Mouse (Mus musculus) heart, embryonic 13.5 days (tissue): ENCODE measurements around the gene Ank2. TPM values are rescaled to one million over a fixed set of nuclear protein-coding genes. Genes with fewer than 3 reads are reported as not detected.

Experiments used
- ATAC-seq: fragments of 200-750 bp; cut with Nextera tagmentation; 2 replicates; pipeline ENCODE4 v1.8.0; 2017; ENCODE audit warnings: moderate TSS enrichment; ENCODE audit not compliant: insufficient number of reproducible peaks, low FRiP score, low TSS enrichment; ENCODE audit errors: extremely low read depth
- H3K27ac ChIP-seq: fragments of 300-500 bp; sonication (generic); replicated peaks from 2 replicates; pipeline ENCODE4 v1.5.1; 2015; ENCODE audit warnings: moderate library complexity, mild to moderate bottlenecking, inconsistent platforms
- H3K27me3 ChIP-seq: fragments of 300-500 bp; sonication (generic); replicated peaks from 2 replicates; pipeline ENCODE4 v1.6.1; 2015; ENCODE audit warnings: mild to moderate bottlenecking, inconsistent platforms
- H3K36me3 ChIP-seq: fragments of 300-500 bp; sonication (generic); 2 replicates; pipeline ENCODE4 v1.6.1; 2015; ENCODE audit warnings: mild to moderate bottlenecking, inconsistent platforms
- H3K4me1 ChIP-seq: fragments of 300-500 bp; sonication (generic); 2 replicates; pipeline ENCODE4 v1.6.1; 2015; ENCODE audit warnings: inconsistent platforms
- H3K4me2 ChIP-seq: fragments of 300-500 bp; sonication (generic); 2 replicates; pipeline ENCODE4 v1.6.1; 2015; ENCODE audit warnings: inconsistent platforms, mild to moderate bottlenecking, moderate library complexity
- H3K4me3 ChIP-seq: fragments of 300-500 bp; sonication (generic); 2 replicates; pipeline ENCODE4 v1.5.1; 2015; ENCODE audit warnings: moderate library complexity, mild to moderate bottlenecking, inconsistent platforms
- H3K9ac ChIP-seq: fragments of 300-500 bp; sonication (generic); 2 replicates; pipeline ENCODE4 v1.6.1; 2015; ENCODE audit warnings: inconsistent platforms, mild to moderate bottlenecking, moderate library complexity
- H3K9me3 ChIP-seq: fragments of 300-500 bp; sonication (generic); 2 replicates; pipeline ENCODE4 v1.6.1; 2016; ENCODE audit warnings: inconsistent platforms
- WGBS: fragments of 180-500 bp; shearing (Covaris S2); methylation state at CpG from one replicate; pipeline ENCODE4 v1.1.7; 2015; ENCODE audit warnings: mixed read lengths; 5-methylcytosine and 5-hydroxymethylcytosine counted together
- polyA plus RNA-seq: library from polyadenylated mRNA; unstranded; fragments of >200 nt; fragmentation: Nextera tagmentation; extraction: Ambion mirVana; gene quantifications from 2 replicates; pipeline ENCODE4 v1.2.1, GENCODE M21; 2015

The Ank2 gene
- polyA plus RNA-seq, 1 experiment from 2014 or later, result 27.6 TPM

GRCm38 (mm10) chr3:127097745-127098144 lies 401.4 kb downstream of the Ank2 start:
- H3K4me2 ChIP-seq, result no peak overlapping the region
- H3K9ac ChIP-seq, result no peak overlapping the region
- H3K9me3 ChIP-seq, result no peaks in the 10 kb centered on the region
- no peaks in the 10 kb centered on the region; the same call in 1 of the 2 replicates for H3K36me3 ChIP-seq
- H3K4me1 ChIP-seq, result no peaks in the 10 kb centered on the region
- no peak overlapping the region for H3K4me3 ChIP-seq
- ATAC-seq, result no peak
- H3K27ac ChIP-seq, result no peak overlapping the region
- WGBS, result 81% methylated on average over 1 of the region's 1 CpGs
- no peaks in the 10 kb centered on the region for H3K27me3 ChIP-seq

DNA sequence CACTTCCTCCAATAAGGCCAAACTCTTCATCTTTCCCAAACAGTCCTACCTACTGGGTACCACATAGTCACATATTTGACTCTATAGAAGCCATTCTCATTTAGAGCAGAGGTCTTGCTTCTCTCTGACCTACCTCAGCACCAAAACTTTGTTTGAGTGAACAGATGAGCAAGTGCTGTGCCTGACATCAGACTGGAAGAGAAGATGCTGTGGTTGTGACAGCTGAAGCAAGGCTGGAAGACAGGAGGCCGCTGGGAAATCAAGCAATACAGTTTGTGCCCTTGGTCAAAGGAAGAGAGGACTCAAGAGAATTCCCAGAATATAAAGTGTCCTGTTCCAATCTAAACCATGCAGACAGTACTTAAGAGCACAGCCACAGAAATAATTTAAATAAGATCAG lies 402.0 kb downstream of the Ank2 start:
- no peaks in the 10 kb centered on the region for H3K4me1 ChIP-seq
- H3K9ac ChIP-seq, result no peak overlapping the region
- no peaks in the 10 kb centered on the region; the same call in 1 of the 2 replicates for H3K36me3 ChIP-seq
- no peak overlapping the region for H3K4me3 ChIP-seq
- no peak overlapping the region for H3K4me2 ChIP-seq
- ATAC-seq, result no peak
- H3K9me3 ChIP-seq, result no peaks in the 10 kb centered on the region
- no peaks in the 10 kb centered on the region for H3K27me3 ChIP-seq
- H3K27ac ChIP-seq, result no peak overlapping the region
- WGBS, result 75% methylated on average over 1 of the region's 1 CpGs

DNA sequence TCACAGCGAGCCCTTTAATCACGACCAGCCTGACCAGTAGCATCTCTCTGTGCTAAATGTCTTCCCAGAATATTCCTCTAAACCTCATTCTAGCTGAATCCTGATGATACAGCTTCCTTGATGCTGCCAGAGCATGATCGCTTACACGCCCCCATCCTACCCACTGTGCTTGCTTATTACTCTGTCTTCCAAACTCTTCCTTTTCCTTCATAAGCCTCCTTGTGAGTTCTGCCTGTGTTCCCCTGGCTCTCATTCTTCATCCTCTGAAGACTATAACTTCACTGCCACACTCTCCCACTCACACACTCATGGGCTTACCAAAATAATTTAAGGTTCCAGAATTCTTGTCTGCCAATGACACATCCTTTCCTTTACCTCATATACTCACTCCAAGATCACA lies 405.5 kb downstream of the Ank2 start:
- Histone ChIP-seq H3K9ac (no peak overlapping the region), H3K27ac (no peak overlapping the region), H3K9me3 (no peaks in the 10 kb centered on the region), H3K4me1 (no peaks in the 10 kb centered on the region), H3K27me3 (no peaks in the 10 kb centered on the region), H3K4me2 (no peak overlapping the region), H3K4me3 (no peak overlapping the region), H3K36me3 (no peaks in the 10 kb centered on the region; the same call in 1 of the 2 replicates)
- 76% methylated on average over 4 of the region's 4 CpGs for WGBS
- no peak for ATAC-seq

DNA sequence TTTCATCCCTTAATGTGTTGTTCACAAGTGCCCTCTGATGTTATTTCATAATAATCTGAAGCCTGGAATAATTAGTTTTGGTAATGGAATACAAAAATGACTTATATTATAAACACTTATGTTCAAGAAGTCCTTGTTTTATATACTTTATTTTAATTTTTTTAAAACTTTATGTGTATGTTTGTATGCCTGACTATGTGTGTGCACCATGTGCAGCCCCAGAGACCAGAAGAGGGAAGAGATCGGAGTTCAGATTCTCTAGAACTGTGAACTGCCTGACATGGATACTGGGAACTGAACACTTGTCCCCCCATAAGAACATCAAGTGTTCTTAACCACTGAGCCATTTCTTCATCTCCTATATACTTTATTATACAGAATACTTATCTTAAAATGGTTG lies 411.6 kb downstream of the Ank2 start:
- Histone ChIP-seq H3K4me2 (no peak overlapping the region), H3K9me3 (no peaks in the 10 kb centered on the region), H3K4me3 (no peak overlapping the region), H3K27me3 (no peaks in the 10 kb centered on the region), H3K4me1 (no peaks in the 10 kb centered on the region), H3K36me3 (no peaks in the 10 kb centered on the region), H3K9ac (no peak overlapping the region), H3K27ac (no peak overlapping the region)
- no peak for ATAC-seq
- 79% methylated on average over 1 of the region's 1 CpGs for WGBS

DNA sequence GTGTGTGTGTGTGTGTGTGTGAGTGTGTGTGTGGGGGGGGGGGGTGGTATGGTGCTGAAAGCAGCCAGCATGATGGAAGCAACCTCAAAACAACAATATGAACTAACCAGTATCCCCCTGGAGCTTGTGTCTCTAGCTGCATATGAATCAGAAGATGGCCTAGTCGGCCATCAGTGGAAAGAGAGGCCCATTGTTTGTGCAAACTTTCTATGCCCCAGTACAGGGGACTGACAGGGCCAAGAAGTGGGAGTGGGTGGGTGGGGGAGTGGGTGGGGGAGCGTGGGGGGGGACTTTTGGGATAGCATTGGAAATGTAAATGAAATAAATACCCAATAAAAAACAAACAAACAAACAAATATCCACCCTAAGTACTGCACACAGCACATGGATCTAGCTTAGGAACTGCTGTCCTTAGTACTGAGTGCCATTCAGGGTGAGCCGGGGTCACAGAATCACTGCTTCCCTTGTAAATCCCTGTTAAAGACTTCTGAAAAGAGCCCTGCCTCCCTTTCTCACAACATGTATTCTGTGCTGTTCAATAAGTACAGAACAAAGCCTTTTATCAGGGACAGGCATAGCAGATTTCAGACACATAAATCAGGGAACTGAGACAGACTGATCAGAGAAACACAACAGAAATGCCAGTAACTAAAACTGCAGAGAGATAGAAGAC lies 412.2 kb downstream of the Ank2 start:
- Histone ChIP-seq H3K27me3 (no peaks in the 10 kb centered on the region), H3K9me3 (no peaks in the 10 kb centered on the region), H3K4me2 (no peak overlapping the region), H3K27ac (no peak overlapping the region), H3K4me3 (no peak overlapping the region), H3K9ac (no peak overlapping the region), H3K36me3 (no peaks in the 10 kb centered on the region), H3K4me1 (no peaks in the 10 kb centered on the region)
- WGBS, result 81% methylated on average over 3 of the region's 3 CpGs
- ATAC-seq, result no peak

GRCm38 (mm10) chr3:127077369-127077768 lies 421.8 kb downstream of the Ank2 start:
- Histone ChIP-seq H3K4me3 (no peak overlapping the region), H3K4me1 (peaks cover 14% of the 10 kb centered on the region), H3K9me3 (no peaks in the 10 kb centered on the region), H3K27ac (no peak overlapping the region), H3K9ac (no peak overlapping the region), H3K27me3 (no peaks in the 10 kb centered on the region), H3K36me3 (no peaks in the 10 kb centered on the region), H3K4me2 (no peak overlapping the region)
- 82% methylated on average over 5 of the region's 5 CpGs for WGBS
- ATAC-seq, result no peak

DNA sequence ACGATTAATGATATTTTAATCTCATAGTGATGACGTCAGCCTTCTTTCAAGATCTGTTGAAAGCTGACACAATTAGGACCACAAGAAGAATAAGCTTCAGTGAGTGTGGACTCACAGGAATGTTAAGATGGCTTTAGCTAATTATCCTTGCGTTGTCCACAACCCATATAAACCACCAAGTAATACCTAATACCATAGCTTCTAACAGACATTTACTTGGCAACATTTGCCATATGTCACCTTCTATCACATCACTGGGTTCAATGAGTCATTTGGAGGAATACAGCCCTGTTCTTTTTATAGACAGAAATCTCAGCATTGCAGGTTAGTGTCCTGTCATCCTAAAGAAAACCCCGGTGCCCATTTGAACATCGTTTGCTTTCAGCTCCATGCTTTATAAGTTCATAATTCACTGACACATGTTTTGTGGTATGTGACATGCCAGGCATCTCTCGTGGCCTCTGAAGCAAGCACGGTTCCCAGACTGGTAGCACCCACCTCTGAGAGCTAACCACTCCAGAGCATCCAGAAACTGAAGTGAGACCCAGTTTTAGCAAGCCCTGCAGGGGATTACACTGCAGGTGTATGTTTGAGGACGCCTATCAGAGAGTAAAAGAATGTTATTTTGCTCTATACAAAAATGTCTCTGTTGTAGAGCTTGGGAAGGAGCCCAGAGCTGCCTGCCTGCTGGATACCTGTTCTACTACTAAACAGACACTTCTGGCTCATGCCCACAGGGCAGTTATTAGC lies 423.4 kb downstream of the Ank2 start:
- no peaks in the 10 kb centered on the region for H3K27me3 ChIP-seq

DNA sequence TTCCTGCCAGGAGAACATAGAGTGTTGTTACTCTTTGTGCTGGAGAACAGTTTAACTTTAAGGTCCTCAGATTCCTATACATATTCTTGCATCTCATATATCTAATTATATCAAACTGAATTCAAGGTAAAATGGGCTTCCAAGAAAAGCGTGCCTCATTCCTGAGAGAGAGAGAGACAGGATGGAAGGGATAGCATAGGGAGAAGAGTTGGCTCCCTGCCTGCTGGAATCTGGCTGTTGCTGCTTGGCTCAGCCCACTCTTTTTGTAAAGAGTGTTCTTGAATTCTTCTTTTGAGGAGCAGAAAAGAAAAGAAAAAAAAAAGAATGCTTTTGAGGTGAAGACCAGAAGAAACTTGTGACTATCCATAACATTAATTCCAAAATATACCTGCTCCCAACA lies 427.7 kb downstream of the Ank2 start:
- Histone ChIP-seq H3K36me3 (no peaks in the 10 kb centered on the region), H3K27me3 (no peaks in the 10 kb centered on the region), H3K4me2 (no peak overlapping the region), H3K4me3 (no peak overlapping the region), H3K4me1 (peaks cover 31% of the 10 kb centered on the region), H3K27ac (0 out of 2 replicates have a peak overlapping the region, but pooled peaks have one; percentile 4), H3K9me3 (no peaks in the 10 kb centered on the region), H3K9ac (no peak overlapping the region)
- ATAC-seq, result no peak
- WGBS, result 35% methylated on average over 1 of the region's 1 CpGs

More for the DNA sequence above, 423.4 kb downstream of the Ank2 start:
- no peaks in the 10 kb centered on the region for H3K36me3 ChIP-seq
- H3K4me2 ChIP-seq, result no peak overlapping the region
- H3K4me3 ChIP-seq, result no peak overlapping the region
- no peak overlapping the region for H3K9ac ChIP-seq
- H3K4me1 ChIP-seq, result peaks cover 27% of the 10 kb centered on the region
- ATAC-seq, result no peak
- no peak overlapping the region for H3K27ac ChIP-seq
- WGBS, result 49% methylated on average over 8 of the region's 8 CpGs
- no peaks in the 10 kb centered on the region for H3K9me3 ChIP-seq

DNA sequence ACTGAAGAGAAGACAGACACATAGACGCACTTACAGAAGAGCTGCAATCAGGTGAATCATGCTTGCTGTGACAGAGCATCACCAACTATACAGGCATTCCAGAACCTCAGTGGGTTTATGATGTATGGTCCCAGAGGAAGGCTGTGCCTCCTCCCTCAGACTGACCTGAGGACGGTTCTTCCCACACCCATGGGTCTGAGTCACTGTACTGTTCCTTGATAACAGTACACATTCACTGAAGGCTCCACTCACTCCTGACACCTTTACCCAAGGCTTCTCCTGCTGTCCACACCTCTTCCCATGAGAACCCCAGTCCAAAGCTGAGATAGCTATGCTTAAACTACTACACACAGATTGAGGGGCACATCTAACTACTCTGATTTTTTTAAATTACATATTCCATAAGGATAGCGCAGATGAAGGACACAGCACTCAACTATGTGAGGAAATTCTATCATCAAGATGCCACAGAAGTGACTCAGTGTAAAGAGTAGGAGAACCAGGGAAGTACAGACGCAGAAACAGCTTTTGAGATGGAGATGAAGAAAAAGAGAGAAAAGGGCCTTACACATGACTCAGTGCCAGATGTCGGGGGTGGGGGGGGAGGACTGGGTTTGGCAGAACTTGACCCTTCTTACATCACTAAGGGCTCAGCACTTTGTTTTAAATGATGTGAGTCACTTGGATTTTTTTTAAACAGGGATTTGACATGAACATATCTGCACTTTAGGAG lies 435.3 kb downstream of the Ank2 start:
- ATAC-seq, result no peak
- no peaks in the 10 kb centered on the region for H3K9me3 ChIP-seq
- no peak overlapping the region for H3K9ac ChIP-seq
- H3K4me3 ChIP-seq, result no peak overlapping the region
- H3K27me3 ChIP-seq, result no peaks in the 10 kb centered on the region
- H3K36me3 ChIP-seq, result no peaks in the 10 kb centered on the region
- H3K27ac ChIP-seq, result peak overlapping the region; percentile 51; the same call in 1 of the 2 replicates
- 39% methylated on average over 5 of the region's 5 CpGs for WGBS
- H3K4me2 ChIP-seq, result no peak overlapping the region
- peaks cover 24% of the 10 kb centered on the region for H3K4me1 ChIP-seq

DNA sequence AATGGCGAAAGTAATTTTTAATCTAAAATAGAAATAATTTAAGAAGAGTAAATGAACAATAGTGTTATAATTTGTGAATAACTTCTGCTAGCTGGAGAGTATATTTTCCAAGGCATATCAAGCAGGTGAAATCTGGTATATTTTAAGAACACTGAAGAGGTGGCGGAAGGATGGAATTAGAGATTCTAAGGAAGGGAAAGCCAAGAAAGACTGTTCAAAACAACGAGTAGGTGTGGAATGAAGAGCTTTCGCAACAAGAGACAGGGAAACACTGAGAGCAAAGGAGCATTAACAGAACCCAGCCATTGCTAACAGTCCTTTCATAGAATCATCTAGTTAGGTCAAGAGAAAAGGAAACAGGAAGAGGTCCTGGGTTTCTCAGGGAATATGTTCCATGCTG lies 439.5 kb downstream of the Ank2 start:
- no peaks in the 10 kb centered on the region for H3K27me3 ChIP-seq
- 81% methylated on average over 4 of the region's 4 CpGs for WGBS
- ATAC-seq, result no peak
- no peak overlapping the region for H3K4me2 ChIP-seq
- H3K4me3 ChIP-seq, result no peak overlapping the region
- H3K4me1 ChIP-seq, result peaks cover 12% of the 10 kb centered on the region
- H3K9ac ChIP-seq, result no peak overlapping the region
- H3K9me3 ChIP-seq, result no peaks in the 10 kb centered on the region
- no peaks in the 10 kb centered on the region for H3K36me3 ChIP-seq
- no peak overlapping the region for H3K27ac ChIP-seq

- 0 out of 2 replicates have a peak, but pooled peaks cover 12% of the 10 kb centered on the region for H3K4me1 ChIP-seq
- no peak overlapping the region for H3K27ac ChIP-seq
- H3K27me3 ChIP-seq, result no peaks in the 10 kb centered on the region
- no peak for ATAC-seq
- no peak overlapping the region for H3K4me3 ChIP-seq
- WGBS, result 54% methylated on average over 7 of the region's 7 CpGs
- no peak overlapping the region for H3K9ac ChIP-seq
- H3K9me3 ChIP-seq, result no peaks in the 10 kb centered on the region
- no peak overlapping the region for H3K4me2 ChIP-seq
- peaks cover 5% of the 10 kb centered on the region for H3K36me3 ChIP-seq
Measured at GRCm38 (mm10) chr3:127041288-127041687, 457.9 kb downstream of the Ank2 start.
